ENCODE assay signal across 22 mouse cellular contexts in genomic region chr6:140222534-140223324, GRCm38 (mm10).
DNase-seq lines count a peak whose midpoint lies in the region; ATAC-seq lines count a peak whose summit lies in the region.
"Had no signal": no experiment of that assay in that cellular context is flagged by ENCODE, and none has a peak within 500 bp of the region (broad histone marks: within the 10 kb centered on the region; RNA-seq: fewer than 3 reads in every experiment).

No protein-coding gene starts in this region.

- no peak overlapping the region; the same call in 1 of the 2 replicates for H3K27ac ChIP-seq in forebrain, embryonic 15.5 days (replicated peaks)
- no peak overlapping the region for H3K27ac ChIP-seq in forebrain, embryonic 10.5 days
- H3K27ac ChIP-seq in forebrain, embryonic 16.5 days (ENCODE audit: low read length) = no peak overlapping the region; the same call in 1 of the 2 replicates
- H3K27ac ChIP-seq: embryonic facial prominence, embryonic 12.5 days; heart, embryonic 10.5 days; hindbrain, embryonic 12.5 days had no signal

- 0 out of 2 replicates have a peak, but pooled peaks cover 3% of the 10 kb centered on the region for H3K4me1 ChIP-seq in forebrain, embryonic 15.5 days
- no peaks in the 10 kb centered on the region for H3K4me1 ChIP-seq in forebrain, embryonic 10.5 days
- H3K4me1 ChIP-seq in forebrain, embryonic 16.5 days (replicated peaks; ENCODE audit: control insufficient read depth, insufficient read depth, low read length) = peaks cover 5% of the 10 kb centered on the region; the same call in 1 of the 2 replicates
- H3K4me1 ChIP-seq: embryonic facial prominence, embryonic 12.5 days; heart, embryonic 10.5 days; hindbrain, embryonic 12.5 days had no signal

- ATAC-seq in forebrain, embryonic 15.5 days (replicated peaks) = peak; percentile 57
- peak; percentile 85 for ATAC-seq in forebrain, embryonic 16.5 days
- ATAC-seq in megakaryocyte-erythroid progenitor cell, adult 5-6 weeks (replicated peaks; ENCODE audit: low FRiP score, low TSS enrichment, poor library complexity, severe bottlenecking) = no peak
- ATAC-seq: activated CD4-positive, CD25-positive, alpha-beta regulatory T cell, adult 4 months; inflammation-experienced regulatory T-cells, adult 6 months; Patski had no signal

- WGBS in forebrain, embryonic 15.5 days = 53% methylated on average over 1 of the region's 1 CpGs
- 85% methylated on average over 1 of the region's 1 CpGs for WGBS in forebrain, embryonic 10.5 days
- WGBS in forebrain, embryonic 16.5 days = 61% methylated on average over 1 of the region's 1 CpGs

- DNase-seq in cerebellum, postnatal 14 days = peak; percentile 45 to 51
- no peak for DNase-seq in cerebellum, adult 8-10 months
- no peak for DNase-seq in forebrain, embryonic 10.5 days (ENCODE audit: extremely low spot score, low spot score)
- DNase-seq in brain, adult 2 months (ENCODE audit: low read depth, low spot score) = peak; percentile 24
- DNase-seq: adrenal gland, postnatal 14 days; cerebellum, adult 11 months; cerebellum, adult 9-10 months; embryo, embryonic 11 days; gastrocnemius, postnatal 10 days; heart, adult 18-20 months; heart, postnatal 10 days; heart, postnatal 4 days; kidney, adult 11 months had no signal

- H3K27me3 ChIP-seq in forebrain, embryonic 15.5 days = no peaks in the 10 kb centered on the region
- no peaks in the 10 kb centered on the region for H3K27me3 ChIP-seq in forebrain, embryonic 10.5 days (ENCODE audit: poor library complexity, severe bottlenecking)
- H3K27me3 ChIP-seq in forebrain, embryonic 16.5 days (replicated peaks; ENCODE audit: control insufficient read depth, insufficient read depth, low read length) = no peaks in the 10 kb centered on the region
- H3K27me3 ChIP-seq: embryonic facial prominence, embryonic 12.5 days; hindbrain, embryonic 12.5 days had no signal

- H3K9me3 ChIP-seq in forebrain, embryonic 15.5 days = no peaks in the 10 kb centered on the region
- H3K9me3 ChIP-seq in forebrain, embryonic 10.5 days = no peaks in the 10 kb centered on the region
- no peaks in the 10 kb centered on the region for H3K9me3 ChIP-seq in forebrain, embryonic 16.5 days (ENCODE audit: control insufficient read depth, low read length)
- H3K9me3 ChIP-seq: embryonic facial prominence, embryonic 12.5 days; heart, embryonic 10.5 days; hindbrain, embryonic 12.5 days had no signal

- H3K4me2 ChIP-seq in forebrain, embryonic 15.5 days (replicated peaks) = no peak overlapping the region
- H3K4me2 ChIP-seq in forebrain, embryonic 16.5 days (ENCODE audit: low read length) = no peak overlapping the region
- H3K4me2 ChIP-seq: embryonic facial prominence, embryonic 12.5 days; hindbrain, embryonic 12.5 days had no signal

- no peaks in the 10 kb centered on the region for H3K36me3 ChIP-seq in forebrain, embryonic 15.5 days
- no peaks in the 10 kb centered on the region for H3K36me3 ChIP-seq in forebrain, embryonic 10.5 days (replicated peaks)
- H3K36me3 ChIP-seq in forebrain, embryonic 16.5 days (ENCODE audit: control insufficient read depth, insufficient read depth) = no peaks in the 10 kb centered on the region
- H3K36me3 ChIP-seq: embryonic facial prominence, embryonic 12.5 days; heart, embryonic 10.5 days; hindbrain, embryonic 12.5 days had no signal

- no peak overlapping the region for H3K9ac ChIP-seq in forebrain, embryonic 15.5 days (replicated peaks)
- H3K9ac ChIP-seq in forebrain, embryonic 16.5 days (replicated peaks; ENCODE audit: low read depth, low read length) = no peak overlapping the region
- H3K9ac ChIP-seq: embryonic facial prominence, embryonic 12.5 days; hindbrain, embryonic 12.5 days had no signal

- no peak overlapping the region for H3K4me3 ChIP-seq in forebrain, embryonic 15.5 days
- H3K4me3 ChIP-seq in forebrain, embryonic 10.5 days = no peak overlapping the region
- H3K4me3 ChIP-seq in forebrain, embryonic 16.5 days (replicated peaks; ENCODE audit: low read length) = no peak overlapping the region
- H3K4me3 ChIP-seq: embryonic facial prominence, embryonic 12.5 days; heart, embryonic 10.5 days; hindbrain, embryonic 12.5 days had no signal

Comparison
In these comparisons a context has a peak if more than half of its experiments do, and no peak if none do; other contexts are left out.
1. DNase-seq: peak in cerebellum, postnatal 14 days (2 of 2) and brain, adult 2 months (single experiment); none in cerebellum, adult 8-10 months (single experiment) and forebrain, embryonic 10.5 days (single experiment).